Mouse (Mus musculus) layer of hippocampus, adult 2 months (tissue): Measurements from ENCODE around the gene Rsph10b. TPM values are rescaled to one million over a fixed set of nuclear protein-coding genes. Genes with fewer than 3 reads are reported as not detected.

Experiments used
- DNase-seq, 2 experiments: peaks; one replicate each; pipeline ENCODE4 v3.0.0; 2022; ENCODE audit warnings: low spot score in 2 of 2
- H3K27ac ChIP-seq: fragments of 200-600 bp; 2 replicates; pipeline ENCODE4 v1.8.1; 2022
- H3K4me3 ChIP-seq: fragments of 200-600 bp; 2 replicates; pipeline ENCODE4 v1.8.1; 2022; ENCODE audit warnings: mild to moderate bottlenecking
- CTCF ChIP-seq: fragments of 200-600 bp; conservative IDR thresholded peaks from 2 replicates; pipeline ENCODE4 v1.8.1; 2022; ENCODE audit warnings: antibody characterized with exemption, mild to moderate bottlenecking, moderate library complexity
- total RNA-seq, 2 experiments: library from RNA; stranded (reverse); gene quantifications; 2 replicates each; pipeline ENCODE4 v1.2.3; 2021

The Rsph10b gene
- total RNA-seq, 2 experiments from 2014 or later: 3.6 to 5.2 TPM

DNA sequence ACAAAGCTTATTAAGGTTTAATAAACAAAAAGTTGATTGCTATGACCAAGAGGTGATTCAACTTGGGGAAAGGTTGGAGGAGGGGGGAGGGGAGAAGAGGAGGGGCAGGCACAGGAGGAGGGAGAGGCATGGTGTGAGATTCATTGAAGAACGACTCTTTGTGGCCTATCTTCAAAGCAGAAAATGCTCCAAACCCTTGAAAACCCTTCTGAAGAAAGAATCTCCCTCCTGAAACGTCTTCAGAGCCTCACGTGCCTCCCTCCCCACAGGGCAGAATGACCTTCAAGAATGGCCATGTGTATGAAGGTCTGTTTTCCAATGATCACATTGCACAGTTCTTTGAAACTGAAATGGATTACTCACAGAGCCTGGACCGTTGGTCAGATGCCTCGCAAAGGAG, 17.2 kb downstream of the Rsph10b start:
- Histone ChIP-seq H3K27ac (no peak overlapping the region), H3K4me3 (no peak overlapping the region)
- no peak for DNase-seq
- TF ChIP-seq CTCF: no peak

DNA sequence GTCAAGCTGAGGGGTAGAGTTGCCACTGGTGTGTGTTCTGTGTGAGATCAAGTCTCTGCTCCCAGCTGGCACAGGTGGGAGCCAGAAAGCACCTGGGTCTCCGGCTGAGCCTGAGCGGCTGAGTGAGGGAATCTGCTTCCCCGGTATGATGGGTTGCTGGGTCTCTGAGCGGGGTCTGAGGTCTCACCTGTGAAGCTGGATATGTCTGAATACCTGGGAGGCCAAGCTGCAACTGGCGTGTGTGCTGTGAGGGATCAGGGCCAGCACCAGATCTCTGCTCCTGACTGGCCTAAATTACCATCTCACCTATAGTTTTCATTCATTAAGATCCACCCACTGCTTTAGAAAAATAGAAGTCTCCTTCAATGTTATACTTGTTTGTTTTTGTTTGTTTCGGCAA, 24.3 kb downstream of the Rsph10b start:
- DNase-seq: no peak
- TF ChIP-seq CTCF: no peak
- H3K4me3 ChIP-seq: no peak overlapping the region
- no peak overlapping the region for H3K27ac ChIP-seq

DNA sequence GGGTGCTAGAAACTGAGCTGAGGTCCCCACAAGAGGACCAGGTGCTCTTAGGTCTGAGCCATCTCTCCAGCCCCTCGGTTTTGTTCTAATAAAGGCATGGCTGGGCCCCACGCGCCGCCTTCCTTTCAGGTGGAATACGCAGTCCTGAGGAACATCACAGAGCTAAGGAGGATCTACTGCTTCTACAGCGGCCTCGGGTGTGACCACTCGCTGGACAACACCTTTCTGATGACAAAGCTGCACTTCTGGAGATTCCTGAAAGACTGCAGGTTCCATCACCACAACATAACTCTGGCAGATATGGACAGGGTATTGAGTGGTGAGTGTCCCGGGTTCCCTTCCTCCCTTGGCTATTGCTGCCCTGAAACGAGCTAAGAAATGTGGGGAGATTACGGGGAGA, 26.7 kb downstream of the Rsph10b start:
- Histone ChIP-seq H3K4me3 (no peak overlapping the region), H3K27ac (no peak overlapping the region)
- TF ChIP-seq CTCF: no peak
- no peak for DNase-seq

DNA sequence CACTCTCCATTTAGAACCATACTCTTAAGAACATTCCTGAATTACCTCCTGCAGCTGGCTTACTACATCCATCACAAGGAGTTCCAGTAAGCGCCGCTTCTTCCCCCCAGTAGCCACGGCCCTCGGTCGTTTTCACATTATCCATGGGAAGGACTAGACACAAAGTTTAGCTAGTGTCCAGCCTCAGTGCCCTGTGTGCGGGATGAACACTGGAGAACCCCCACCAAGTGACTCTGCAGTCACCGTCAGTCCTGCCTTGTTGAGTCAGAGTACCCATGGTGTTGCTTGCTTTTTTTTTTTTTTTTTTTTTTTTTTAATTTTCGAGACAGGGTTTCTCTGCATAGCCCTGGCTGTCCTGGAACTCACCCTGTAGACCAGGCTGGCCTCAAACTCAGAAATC, 28.3 kb downstream of the Rsph10b start:
- DNase-seq: no peak
- Histone ChIP-seq H3K27ac (no peak overlapping the region), H3K4me3 (no peak overlapping the region)
- no peak for TF ChIP-seq CTCF

DNA sequence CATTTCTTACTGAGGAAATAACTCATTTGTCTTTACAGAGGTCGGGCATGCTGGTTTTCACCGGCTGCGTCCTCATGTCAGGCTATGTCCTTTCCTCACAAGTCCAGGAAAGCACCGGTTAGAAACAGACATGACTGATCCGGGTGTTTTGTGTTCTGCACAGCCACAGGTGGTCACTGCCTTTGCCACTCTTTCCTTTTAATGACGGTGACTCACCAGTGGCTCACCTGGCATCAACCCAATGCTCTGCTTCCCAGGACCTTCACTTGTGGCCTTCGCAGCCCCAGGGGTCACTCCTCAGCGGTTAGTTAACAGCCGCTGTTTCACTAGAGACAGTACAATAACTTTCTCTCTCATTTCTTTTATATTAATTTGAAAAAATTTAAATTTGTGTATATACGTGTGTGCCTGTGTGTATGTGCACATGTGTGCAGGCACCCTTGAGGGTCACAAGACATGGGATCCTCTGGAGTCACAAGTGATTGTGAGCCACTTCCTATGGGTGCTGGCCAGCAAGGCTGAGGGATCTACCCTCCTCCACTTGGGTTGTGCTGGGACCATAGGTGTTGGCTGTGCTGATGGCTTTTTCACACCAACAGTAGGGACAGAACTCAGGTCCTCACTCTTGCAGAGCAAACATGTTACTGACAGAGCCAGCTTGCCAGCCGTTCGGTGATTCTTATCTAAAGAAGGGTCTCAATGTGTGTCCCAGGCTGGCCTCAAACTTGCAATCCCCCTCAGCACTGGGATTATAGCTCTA, 32.9 kb downstream of the Rsph10b start:
- no peak for DNase-seq
- Histone ChIP-seq H3K27ac (no peak overlapping the region), H3K4me3 (no peak overlapping the region)
- TF ChIP-seq CTCF: no peak

DNA sequence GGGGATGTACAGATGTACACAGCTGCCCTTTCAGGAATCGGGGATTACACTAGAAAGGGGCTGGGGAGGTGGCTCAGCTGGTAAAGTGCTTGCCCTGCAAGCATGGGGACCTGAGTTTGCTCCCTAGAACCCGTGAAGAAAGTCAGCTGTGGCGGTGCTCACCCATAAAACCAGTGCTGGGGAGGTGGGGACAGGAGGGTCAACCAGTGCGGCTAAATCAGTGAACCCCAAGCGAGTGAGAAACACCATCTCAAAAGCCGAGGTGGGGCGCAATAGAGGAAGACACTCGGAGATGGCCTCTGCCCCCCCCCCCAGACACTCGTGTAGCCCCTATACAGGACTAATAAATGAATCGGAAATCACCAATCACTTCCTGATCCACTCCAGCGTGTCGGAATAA, 33.8 kb downstream of the Rsph10b start:
- no peak overlapping the region for H3K27ac ChIP-seq
- no peak for TF ChIP-seq CTCF
- no peak overlapping the region for H3K4me3 ChIP-seq

DNA sequence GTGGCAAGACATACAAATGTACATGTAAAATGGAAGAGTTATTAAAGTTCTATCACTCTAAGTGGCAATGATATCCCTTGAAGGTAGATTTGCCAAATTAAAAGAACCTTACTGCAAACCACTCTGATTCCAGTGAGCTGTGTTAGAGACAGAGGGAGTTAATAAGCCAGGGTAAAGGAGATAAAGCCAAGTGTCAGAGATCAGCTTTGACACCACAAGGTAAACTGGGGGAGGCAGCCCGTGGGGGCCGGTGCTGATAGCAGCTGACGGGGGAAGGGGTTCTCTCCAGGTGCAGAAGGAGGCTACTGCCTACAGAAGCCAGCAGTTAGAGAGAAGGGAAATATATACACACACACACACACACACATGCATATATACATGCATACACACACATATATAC, 39.8 kb downstream of the Rsph10b start:
- no peak overlapping the region for H3K27ac ChIP-seq
- DNase-seq: no peak
- H3K4me3 ChIP-seq: no peak overlapping the region
- no peak for TF ChIP-seq CTCF

More for the DNA sequence above, 33.8 kb downstream of the Rsph10b start:
- DNase-seq: no peak

DNA sequence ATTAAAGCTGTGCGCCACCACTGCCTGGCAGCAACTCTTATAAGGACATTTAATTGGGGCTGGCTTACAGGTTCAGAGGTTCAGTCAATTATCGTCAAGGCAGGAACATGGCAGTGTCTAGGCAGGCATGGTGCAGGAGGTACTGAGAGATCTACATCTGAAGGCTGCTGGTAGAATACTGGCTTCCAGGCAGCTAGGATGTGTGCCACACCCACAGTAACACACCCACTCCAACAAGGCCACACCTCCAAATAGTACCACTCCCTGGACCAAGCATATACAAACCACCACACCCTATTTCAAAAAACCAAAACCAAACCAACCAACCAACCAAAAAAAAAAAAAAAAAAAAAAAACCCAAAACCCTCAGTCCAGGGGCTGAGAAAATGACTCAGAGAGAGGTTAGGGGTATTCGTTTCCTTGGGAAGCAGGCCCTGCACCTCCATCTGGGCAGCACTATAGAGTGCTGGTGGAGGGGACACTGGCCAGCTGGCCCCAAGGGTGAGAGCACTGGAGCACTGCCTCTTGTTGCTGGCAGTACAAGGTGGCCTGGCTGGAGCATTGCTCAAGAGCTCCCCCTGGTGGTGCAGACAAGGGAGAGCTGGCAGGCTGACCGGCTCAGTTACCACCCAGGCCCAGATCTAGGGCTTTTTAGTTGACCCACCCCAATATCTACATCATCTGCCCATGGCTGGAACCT, 42.2 kb downstream of the Rsph10b start:
- DNase-seq: peak; percentile 34 to 64
- Histone ChIP-seq H3K4me3 (no peak overlapping the region), H3K27ac (no peak overlapping the region)
- peak; percentile 95 for TF ChIP-seq CTCF

DNA sequence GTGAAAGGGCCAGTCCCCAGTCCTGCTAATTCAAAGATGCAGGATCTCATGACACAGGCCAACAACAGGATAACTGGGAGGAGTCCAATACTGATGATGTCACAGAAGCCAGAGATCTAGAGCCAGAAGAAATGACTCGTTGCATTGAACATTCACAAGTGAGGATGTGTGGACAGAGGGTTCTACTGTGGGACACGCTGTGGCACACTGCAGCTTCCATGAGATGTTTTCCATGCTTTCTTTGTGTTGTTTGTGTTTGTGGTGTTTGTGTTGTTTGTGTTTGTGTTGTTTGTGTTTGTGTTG, 42.7 kb downstream of the Rsph10b start:
- no peak for TF ChIP-seq CTCF
- H3K27ac ChIP-seq: no peak overlapping the region
- DNase-seq: no peak
- no peak overlapping the region for H3K4me3 ChIP-seq

DNA sequence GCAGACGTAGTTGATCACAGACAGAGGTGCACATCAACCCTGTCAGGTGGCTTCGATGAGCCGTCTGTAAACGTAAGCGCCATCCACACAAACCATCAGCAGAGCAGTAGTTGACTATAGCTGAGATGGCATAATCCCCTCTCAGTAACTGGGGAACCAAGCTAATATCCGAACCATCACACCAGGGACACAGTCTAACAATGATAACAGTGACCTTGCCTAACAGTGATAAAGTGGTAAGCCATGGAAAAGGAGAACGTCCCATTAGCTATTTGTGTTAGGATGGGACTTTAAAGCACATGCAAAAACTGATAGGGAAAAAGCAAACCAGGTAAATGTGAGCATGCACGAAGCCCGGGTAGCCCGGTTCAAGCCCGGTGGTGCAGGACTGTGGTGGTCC, 43.4 kb downstream of the Rsph10b start:
- no peak for DNase-seq
- no peak overlapping the region for H3K27ac ChIP-seq

DNA sequence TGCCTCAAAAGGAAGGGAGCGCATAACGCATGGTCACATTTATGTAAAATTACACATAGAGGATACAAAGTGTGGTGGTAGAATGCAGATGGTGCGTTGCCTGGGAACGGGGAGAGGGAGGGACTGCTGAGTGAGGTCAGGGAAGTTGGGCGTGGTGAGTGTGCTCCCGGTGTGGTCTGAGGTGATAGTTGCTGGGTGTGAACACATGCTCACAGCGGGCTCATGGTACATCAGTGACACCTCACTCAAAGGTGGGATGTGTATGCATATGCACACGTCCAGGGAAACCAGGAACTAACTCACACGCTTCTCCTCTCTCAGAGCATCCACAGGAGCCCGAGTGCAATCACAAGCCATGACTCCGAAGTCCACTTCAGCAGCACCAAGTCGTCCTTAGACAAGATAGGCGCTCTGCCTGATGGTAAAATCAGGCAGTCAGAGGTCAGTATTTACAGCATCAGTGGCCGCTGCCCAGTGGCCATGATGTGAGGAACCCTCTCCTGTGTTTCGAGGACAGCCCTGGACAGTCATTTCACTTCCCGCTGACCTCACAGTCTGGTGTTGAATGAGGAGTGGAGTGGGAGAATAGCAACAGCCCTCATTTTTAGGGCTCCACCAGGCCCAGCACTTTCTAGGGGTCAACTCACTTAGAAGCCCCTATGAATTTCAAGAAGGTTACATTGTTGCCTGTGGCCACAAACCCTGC, 44.0 kb downstream of the Rsph10b start:
- Histone ChIP-seq H3K4me3 (no peak overlapping the region), H3K27ac (no peak overlapping the region)
- TF ChIP-seq CTCF: no peak
- no peak for DNase-seq

More for the DNA sequence above, 43.4 kb downstream of the Rsph10b start:
- no peak overlapping the region for H3K4me3 ChIP-seq
- no peak for TF ChIP-seq CTCF

DNA sequence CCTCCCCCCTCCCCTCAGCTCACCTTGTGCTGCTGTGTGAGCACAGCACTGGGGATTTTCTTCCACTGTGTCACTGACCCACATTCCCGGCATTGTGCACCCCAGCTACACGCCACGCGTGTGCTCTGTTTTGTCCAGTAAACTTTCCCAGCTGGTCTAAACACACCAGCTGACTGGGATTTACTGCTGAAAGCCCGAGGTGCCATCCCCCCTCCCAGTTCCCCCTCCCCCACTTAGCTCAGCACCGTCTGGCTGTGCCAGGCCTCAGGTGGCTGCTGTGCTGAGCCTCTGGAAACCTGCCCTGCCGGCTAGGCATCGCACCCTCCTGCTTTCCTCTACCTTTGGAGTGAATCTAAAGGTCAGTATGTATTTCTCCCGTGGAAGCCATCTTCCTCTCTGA, 48.0 kb downstream of the Rsph10b start:
- TF ChIP-seq CTCF: no peak
- Histone ChIP-seq H3K4me3 (no peak overlapping the region), H3K27ac (no peak overlapping the region)
- no peak for DNase-seq

DNA sequence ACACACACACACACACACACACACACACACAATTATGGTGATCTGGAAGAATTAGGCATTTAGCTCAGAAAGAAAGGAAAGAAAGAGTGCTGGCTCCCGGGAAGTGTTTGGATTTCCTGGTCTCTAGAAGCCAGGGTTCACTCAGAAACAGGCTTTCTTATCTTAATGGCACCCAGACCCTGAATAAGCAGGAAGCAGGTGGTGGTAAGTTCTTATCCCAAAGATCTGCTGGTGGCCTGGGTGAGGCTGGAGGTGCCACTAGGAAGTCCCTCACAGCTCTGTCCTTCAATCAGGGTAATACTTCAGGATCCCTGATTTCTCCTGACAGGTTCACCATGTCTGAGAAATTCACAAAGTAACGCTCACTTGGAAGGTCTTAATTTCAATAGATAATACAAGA, 49.5 kb downstream of the Rsph10b start:
- no peak for DNase-seq
- H3K27ac ChIP-seq: no peak overlapping the region
- no peak for TF ChIP-seq CTCF
- H3K4me3 ChIP-seq: no peak overlapping the region
